Mouse (Mus musculus): Measurements from ENCODE around the gene Klk8.

Klk8 gene

GRCm38 (mm10) chr7:43796355-43796754 lies 1.0 kb upstream of the Klk8 start:
- DNase-seq, result no peak

GRCm38 (mm10) chr7:43797844-43798462 lies 576 bp downstream of the Klk8 start:
- peak; percentile 48 to 54 for DNase-seq

- DNase-seq, result no peak
Observed at GRCm38 (mm10) chr7:43799876-43800275, 2.5 kb downstream of the Klk8 start.

GRCm38 (mm10) chr7:43810994-43811393 lies 13.6 kb downstream of the Klk8 start, which contains the start of gene Klk7:
TSS of gene Klk7 (plus strand) at chr7:43811294.
- no peak for DNase-seq

- no peak for DNase-seq
Observed at GRCm38 (mm10) chr7:43815211-43815610, 17.8 kb downstream of the Klk8 start.

GRCm38 (mm10) chr7:43816746-43817145 lies 19.4 kb downstream of the Klk8 start:
- no peak for DNase-seq

GRCm38 (mm10) chr7:43821581-43821980 lies 24.2 kb downstream of the Klk8 start:
- no peak for DNase-seq

GRCm38 (mm10) chr7:43824199-43824598 lies 26.8 kb downstream of the Klk8 start, which contains the start of gene Klk6:
TSS of gene Klk6 (plus strand) at chr7:43824499.
- no peak for DNase-seq

- no peak for DNase-seq
Observed at GRCm38 (mm10) chr7:43826056-43826455, 28.7 kb downstream of the Klk8 start.

- no peak for DNase-seq
Observed at GRCm38 (mm10) chr7:43827706-43828105, 30.3 kb downstream of the Klk8 start.

- DNase-seq, result no peak
Observed at GRCm38 (mm10) chr7:43829006-43829405, 31.6 kb downstream of the Klk8 start.

GRCm38 (mm10) chr7:43841701-43842100 lies 44.3 kb downstream of the Klk8 start, which contains the start of gene Klk5:
TSS of gene Klk5 (plus strand) at chr7:43841971.
- DNase-seq, result no peak

GRCm38 (mm10) chr7:43843801-43844200 lies 46.4 kb downstream of the Klk8 start:
- no peak for DNase-seq

- no peak for DNase-seq
Observed at GRCm38 (mm10) chr7:43851616-43852015, 54.2 kb downstream of the Klk8 start.
